Mouse (Mus musculus) v-Abl transformed pro-B cells (cell line): Measurements from ENCODE around the gene Il18.
"Not testable (repeated sequence)": the region's sequence is repeated elsewhere in the genome, so short reads cannot be mapped to it uniquely, and the experiment has no call there.

Experiments
- in situ Hi-C, 2 experiments: fragments of 400-800 bp; cut with MboI; formaldehyde crosslinking; loops; one replicate each; pipeline ENCODE4 v1.15.1; 2025; ENCODE audit not compliant: unreplicated experiment in 2 of 2

Gene Il18

DNA sequence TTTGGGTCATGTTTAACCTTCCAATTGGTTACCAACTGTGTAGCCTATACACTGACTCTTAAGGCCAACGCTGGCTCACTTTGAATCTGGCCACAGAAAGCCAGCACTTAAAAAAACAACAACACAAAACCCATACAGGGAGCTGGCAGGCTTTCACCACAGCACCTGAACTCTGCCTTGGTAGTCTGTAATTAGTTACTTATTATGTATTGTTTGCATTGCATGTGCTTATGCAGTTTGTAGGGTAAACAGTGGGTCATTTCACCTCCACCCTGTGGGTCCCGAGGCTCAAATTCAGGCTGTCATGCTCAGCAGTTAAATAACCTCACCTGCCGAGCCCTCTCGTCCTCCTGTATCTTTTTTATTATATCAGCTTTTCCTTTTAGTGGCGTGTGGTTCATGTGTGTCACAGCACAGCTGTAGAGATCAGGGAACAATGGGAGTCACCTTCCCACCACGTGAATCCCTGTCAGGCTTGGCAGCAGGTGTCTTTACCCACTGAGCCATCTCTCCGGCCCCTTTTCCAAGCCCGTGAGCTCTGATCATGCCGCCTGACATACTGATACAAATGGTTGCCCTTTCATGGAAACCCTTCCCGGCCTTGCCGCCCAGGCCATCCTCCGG, 40.3 kb downstream of the Il18 start:
- in situ Hi-C loops: loop anchor here (5.0 to 10.0 kb wide), 6 partner anchors 33 to 1100 kb away; partner anchors contain the start of genes Pts (in 1 of the 2) and Tex12 (in 1 of the 2)

DNA sequence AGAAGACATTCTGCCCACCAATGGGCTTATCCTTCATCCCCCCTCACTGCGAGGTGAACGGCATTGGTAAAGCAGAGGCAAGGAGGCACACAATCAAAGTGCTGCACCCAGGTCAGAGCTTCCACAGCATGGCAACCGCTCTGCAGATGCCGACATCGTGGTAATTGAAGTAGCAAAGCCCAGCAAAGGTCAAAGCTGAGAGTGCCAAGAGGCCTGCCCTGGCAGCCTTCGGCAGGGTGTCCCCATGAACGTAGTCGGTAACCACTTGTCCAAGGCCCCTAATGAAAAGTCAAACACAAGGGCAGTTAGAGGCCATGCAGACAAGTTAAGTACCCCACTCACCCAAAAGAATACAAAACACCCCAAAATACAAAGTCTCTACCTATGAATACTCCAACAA, 42.3 kb downstream of the Il18 start:
- in situ Hi-C loops: loop anchor here in 1 of 2 experiments (5.0 to 10.0 kb wide), 4 partner anchors 35 to 1102 kb away; partner anchors contain the start of genes Pts and Tex12

DNA sequence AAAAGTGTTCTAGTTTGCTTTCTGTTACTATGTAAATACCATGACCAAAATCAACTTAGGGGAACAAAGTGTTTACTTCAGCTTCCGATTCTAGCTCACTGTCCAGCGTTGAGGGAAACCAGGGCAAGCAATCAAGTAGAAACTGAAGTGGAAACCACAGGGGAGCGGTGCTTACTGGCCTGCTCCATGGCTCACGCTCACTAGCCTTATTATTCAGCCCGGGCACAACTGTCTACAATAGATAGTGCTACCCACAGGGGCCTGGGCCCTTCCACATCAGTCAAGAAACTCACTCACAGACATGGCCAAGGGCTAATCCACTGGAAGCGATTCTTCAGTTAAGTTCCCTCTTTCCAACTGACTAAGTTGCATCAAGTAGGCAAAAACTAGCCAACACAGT, 46.9 kb downstream of the Il18 start:
- in situ Hi-C loops: loop anchor here (5.0 to 25.0 kb wide), 4 partner anchors 56 to 173 kb away; partner anchors contain the start of genes 1110032A03Rik (in 1 of the 2), Alg9 (in 1 of the 2), Cryab (in 1 of the 2) and Dlat (in 1 of the 2)

DNA sequence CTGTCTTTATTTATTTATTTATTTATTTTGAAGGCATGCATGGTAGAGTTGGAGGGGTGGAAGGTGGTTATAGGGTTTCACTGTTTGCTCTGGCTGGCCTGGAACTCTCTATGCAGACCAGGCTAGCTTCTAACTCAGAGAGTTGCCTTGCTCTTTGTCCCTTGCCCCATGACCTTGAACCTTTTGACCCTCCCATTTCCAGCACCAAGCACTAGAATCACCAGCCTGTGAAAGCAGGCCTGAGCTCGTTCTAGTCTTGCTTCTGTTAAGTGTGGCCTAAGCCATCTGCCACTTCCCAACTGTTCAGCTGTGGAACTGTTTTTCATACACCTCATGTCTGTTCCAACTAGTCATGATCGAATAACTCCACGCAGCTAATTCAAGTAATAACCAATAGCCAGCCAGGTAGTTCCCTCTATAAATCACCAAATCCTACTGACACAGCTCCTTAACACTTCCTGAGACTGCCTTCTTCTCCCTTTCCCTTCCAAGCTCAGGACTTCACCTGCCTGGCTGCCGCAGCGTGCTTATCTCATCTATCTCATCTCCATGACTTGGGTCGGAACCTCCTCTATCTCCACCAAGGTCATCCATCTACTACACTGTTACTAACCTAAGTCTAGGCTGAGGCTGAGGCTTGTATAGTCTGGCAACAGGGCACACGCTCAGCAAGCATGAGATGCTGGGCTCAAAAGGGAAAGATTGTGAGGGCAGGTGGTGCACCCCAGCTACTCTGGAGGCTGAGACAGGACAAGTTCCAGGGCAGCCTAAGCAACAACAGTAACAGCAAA, 47.6 kb downstream of the Il18 start:
- in situ Hi-C loops: loop anchor here (5.0 to 25.0 kb wide), 4 partner anchors 55 to 173 kb away; partner anchors contain the start of genes 1110032A03Rik (in 1 of the 2), Alg9 (in 1 of the 2), Cryab (in 1 of the 2) and Dlat (in 1 of the 2)

GRCm38 (mm10) chr9:50603189-50603997, 48.8 kb downstream of the Il18 start, which contains the start of the genes Sdhd and Timm8b:
TSS of gene Sdhd (minus strand) at chr9:50603812.
TSS of gene Timm8b (plus strand) at chr9:50603910.
- in situ Hi-C loops: loop anchor here (5.0 to 25.0 kb wide), 4 partner anchors 54 to 171 kb away; partner anchors contain the start of genes 1110032A03Rik (in 1 of the 2), Alg9 (in 1 of the 2), Cryab (in 1 of the 2) and Dlat (in 1 of the 2)

GRCm38 (mm10) chr9:50603998-50604324, 49.3 kb downstream of the Il18 start:
- in situ Hi-C loops: loop anchor here (5.0 to 25.0 kb wide), 4 partner anchors 53 to 171 kb away; partner anchors contain the start of genes 1110032A03Rik (in 1 of the 2), Alg9 (in 1 of the 2), Cryab (in 1 of the 2) and Dlat (in 1 of the 2)

GRCm38 (mm10) chr9:50604338-50604737, 49.7 kb downstream of the Il18 start:
- in situ Hi-C loops: loop anchor here (5.0 to 25.0 kb wide), 4 partner anchors 53 to 170 kb away; partner anchors contain the start of genes 1110032A03Rik (in 1 of the 2), Alg9 (in 1 of the 2), Cryab (in 1 of the 2) and Dlat (in 1 of the 2)

DNA sequence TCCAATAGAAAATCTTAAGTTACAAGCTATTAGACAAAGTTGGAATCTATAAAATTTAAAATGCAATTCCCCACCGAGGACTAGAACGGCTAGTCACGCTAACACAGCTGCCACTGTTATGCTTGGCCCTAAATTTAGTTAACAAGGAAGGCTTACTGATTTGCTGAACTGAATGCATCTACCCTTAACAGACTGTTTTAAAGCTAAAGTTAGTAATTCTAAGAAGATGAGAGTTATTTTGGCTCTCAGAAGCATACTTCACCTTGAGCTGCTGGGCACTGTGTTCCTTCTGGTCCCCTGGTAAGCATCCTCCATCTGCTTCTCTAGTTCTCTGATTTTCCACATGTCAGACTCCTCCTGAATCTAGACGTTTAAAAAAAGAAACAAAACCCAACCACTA, 57.5 kb downstream of the Il18 start:
- in situ Hi-C loops: loop anchor here in 1 of 2 experiments (25.0 kb wide), 1 partner anchor 150 kb away; the partner anchor contains the start of genes Cryab, Fdxacb1 and Hspb2

- in situ Hi-C loops: loop anchor here in 1 of 2 experiments (25.0 kb wide), 1 partner anchor 146 kb away; the partner anchor contains the start of genes Cryab, Fdxacb1 and Hspb2
Observed at GRCm38 (mm10) chr9:50616161-50616560, 61.5 kb downstream of the Il18 start.

DNA sequence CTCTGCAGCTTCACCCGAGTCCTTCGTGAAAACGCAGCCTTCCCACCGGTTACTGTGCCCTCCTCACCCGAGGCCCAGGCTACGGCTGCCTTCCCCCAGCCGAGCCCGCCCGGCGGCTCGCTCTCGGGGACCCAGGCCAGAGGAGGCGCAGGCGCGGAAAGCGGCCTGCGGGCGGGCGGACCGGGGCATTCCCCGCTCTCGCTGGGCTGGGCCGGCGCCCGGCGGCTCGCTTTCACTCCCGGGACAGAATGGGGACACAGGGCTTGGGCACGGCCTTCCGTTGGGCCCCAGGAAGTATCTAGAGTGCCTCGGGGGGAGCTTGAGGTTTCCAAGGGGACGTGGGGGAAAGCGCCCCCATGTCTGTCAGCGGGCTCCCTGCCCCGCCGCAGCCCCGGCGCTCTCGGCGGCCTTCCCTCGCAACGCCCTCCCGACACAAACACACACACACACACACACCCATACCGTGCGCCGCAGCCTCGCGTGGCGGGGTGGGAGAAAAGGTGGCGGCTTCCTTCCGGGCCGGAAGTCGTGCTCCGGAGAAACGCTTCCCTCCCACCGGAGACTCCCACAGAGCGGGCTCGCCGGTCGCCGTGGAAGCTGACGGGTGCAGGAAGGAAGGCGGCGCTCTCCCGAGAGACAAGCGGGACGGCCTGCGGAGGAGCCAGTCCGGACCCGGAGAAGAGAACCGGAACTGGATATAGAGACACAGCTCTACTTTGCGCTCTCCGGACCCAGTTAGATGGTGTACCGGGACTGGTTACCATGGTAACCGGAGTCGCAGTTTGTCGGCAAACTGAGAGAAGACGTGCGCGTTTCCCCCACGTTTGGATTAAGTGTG, 62.4 kb downstream of the Il18 start, which contains the start of the genes Pih1d2 and Nkapd1:
TSS of gene Pih1d2 (plus strand) at position 556 of the 838 bp plus-strand sequence.
TSS of gene Nkapd1 (minus strand) at position 699 of the 838 bp plus-strand sequence.
- in situ Hi-C loops: loop anchor here in 1 of 2 experiments (25.0 kb wide), 1 partner anchor 145 kb away; the partner anchor contains the start of genes Cryab, Fdxacb1 and Hspb2

DNA sequence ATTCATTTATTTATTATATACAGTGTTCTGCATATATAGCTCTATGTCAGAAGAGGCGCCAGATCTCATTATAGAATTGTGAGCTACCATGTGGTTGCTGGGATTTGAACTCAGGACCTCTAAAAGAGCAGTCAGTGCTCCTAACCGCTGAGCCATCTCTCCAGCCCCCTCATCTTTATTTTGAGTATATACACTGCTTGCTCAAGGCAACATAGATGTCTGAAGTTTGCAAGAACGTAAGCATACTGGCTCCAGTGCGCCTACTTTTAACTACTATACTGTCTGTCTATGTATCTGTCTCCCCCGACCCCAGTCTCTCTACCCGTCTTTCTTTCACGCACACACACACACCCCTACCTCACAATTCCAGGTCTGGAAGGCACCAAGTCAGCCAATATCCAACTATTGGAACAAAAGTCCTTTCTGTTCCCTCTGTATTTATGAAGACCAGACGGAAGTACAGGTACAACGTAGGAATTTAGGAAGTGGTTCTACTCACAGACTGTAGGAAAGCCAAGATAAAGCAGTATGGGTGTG, 63.2 kb downstream of the Il18 start:
- in situ Hi-C loops: loop anchor here in 1 of 2 experiments (25.0 kb wide), 1 partner anchor 144 kb away; the partner anchor contains the start of genes Cryab, Fdxacb1 and Hspb2

DNA sequence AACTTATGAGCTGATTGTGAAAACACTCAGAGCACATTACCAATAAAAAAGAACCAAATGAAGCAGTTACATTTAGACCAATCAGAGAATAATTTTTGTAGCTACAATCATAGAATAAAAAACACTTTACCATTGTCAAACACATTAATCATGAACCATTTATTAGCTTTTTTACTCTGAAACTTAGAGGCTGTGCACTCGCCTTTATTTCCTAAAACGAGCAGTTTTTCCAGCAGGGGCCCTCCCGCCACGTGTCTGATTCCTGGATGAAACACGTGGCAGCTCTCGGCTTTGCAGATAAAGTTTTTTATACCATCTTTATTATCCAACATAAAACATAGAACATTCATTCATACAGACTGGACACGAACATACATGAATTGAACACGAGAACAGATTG, 76.3 kb downstream of the Il18 start:
- in situ Hi-C loops: not testable (repeated sequence)
